Mouse (Mus musculus): ENCODE measurements at regions not wholly inside any gene's neighbourhood (a gene's known extent, or its start where the extent isn't known, plus 50 kb on each side); places are given as distances from the start of the nearest gene placed in this dataset.
A peak's percentile ranks its signal among the peaks of the same experiment; 100 is the strongest.

GRCm38 (mm10) chr15:61538930-61539329 lies 616.1 kb upstream of the A1bg start:
- dilution Hi-C loops (cut with MboI; ENCODE audit: extremely low pct_ligation_motif_present, extremely low pct_unique_long_range_greater_than_20kb, low sequenced_read_pairs): no loop called here
- peak; percentile 82 for DNase-seq (ENCODE audit: extremely low read depth)
- Histone ChIP-seq H3K4me2 (ENCODE audit: insufficient read depth, low read depth, poor library complexity, severe bottlenecking) (peak overlapping the region; percentile 93), H3K27ac (ENCODE audit: insufficient read depth, low read depth) (peak overlapping the region; percentile 41), H3K4me3 (replicated peaks in 1 of 3; ENCODE audit: low read depth in 2 of 3, low read length in 2 of 3, poor library complexity in 1 of 3) (no peak overlapping the region), H3K79me2 (replicated peaks; ENCODE audit: control insufficient read depth, extremely low read depth, insufficient read depth, poor library complexity, severe bottlenecking) (no peaks in the 10 kb centered on the region), H3K9me3 (replicated peaks; ENCODE audit: low read length) (no peaks in the 10 kb centered on the region), H3K4me1 (ENCODE audit: control insufficient read depth in 1 of 2, insufficient read depth in 2 of 2) (peaks cover 16 to 59% of the 10 kb centered on the region in 2 experiments), H3K9ac (ENCODE audit: insufficient read depth, low read depth) (no peak overlapping the region; the same call in 1 of the 2 replicates), H3K36me3 (replicated peaks in 1 of 2; ENCODE audit: control insufficient read depth in 1 of 2, insufficient read depth in 1 of 2, low read length in 1 of 2) (no peaks in the 10 kb centered on the region), H3K27me3 (replicated peaks) (no peaks in the 10 kb centered on the region)
- in situ Hi-C loops (cut with MboI; ENCODE audit: low pct_ligation_motif_present, low pct_unique_long_range_greater_than_20kb, low sequenced_read_pairs): no loop called here
- TF ChIP-seq SMC3 (IDR thresholded peaks at IDR 0.05; ENCODE audit: low read depth, low read length) (0 out of 2 replicates have a peak, but pooled peaks have one; percentile 4), MAFK (IDR thresholded peaks at IDR 0.05; ENCODE audit: insufficient replicate concordance, low read length) (peak; percentile 93), ZNF384 (IDR thresholded peaks at IDR 0.05; ENCODE audit: low read depth, low read length) (no peak), MXI1 (IDR thresholded peaks at IDR 0.05; ENCODE audit: low read depth, low read length) (0 out of 2 replicates have a peak, but pooled peaks have one; percentile 17), ETS1 (conservative IDR thresholded peaks at IDR 0.05; ENCODE audit: low read depth, low read length) (peak; percentile 95), EP300 (IDR thresholded peaks at IDR 0.05; ENCODE audit: low read length) (peak; percentile 87), POLR2A (IDR thresholded peaks at IDR 0.05; ENCODE audit: low read depth, low read length) (no peak), TCF12 (IDR thresholded peaks at IDR 0.05; ENCODE audit: low read depth, low read length) (peak; percentile 67), MAZ (IDR thresholded peaks at IDR 0.05; ENCODE audit: low read depth, low read length) (peak; percentile 78; the same call in 1 of the 2 replicates), NRF1 (IDR thresholded peaks at IDR 0.05; ENCODE audit: low read depth, low read length) (no peak), MEF2A (IDR thresholded peaks at IDR 0.05; ENCODE audit: borderline replicate concordance, low read depth, low read length) (peak; percentile 73), MAX (IDR thresholded peaks at IDR 0.05; ENCODE audit: low read length) (no peak), HCFC1 (IDR thresholded peaks at IDR 0.05; ENCODE audit: low read depth, low read length) (no peak), CHD2 (IDR thresholded peaks at IDR 0.05; ENCODE audit: low read length) (peak; percentile 82), ZKSCAN1 (IDR thresholded peaks at IDR 0.05; ENCODE audit: borderline replicate concordance, low read depth, low read length) (no peak), BHLHE40 (IDR thresholded peaks at IDR 0.05; ENCODE audit: low read depth, low read length) (peak; percentile 90), JUN (IDR thresholded peaks at IDR 0.05; ENCODE audit: insufficient read depth, low read depth, low read length) (peak; percentile 53; the same call in 1 of the 2 replicates), ELF1 (IDR thresholded peaks at IDR 0.05; ENCODE audit: low read depth, low read length) (peak; percentile 19; the same call in 1 of the 2 replicates), IRF4 (IDR thresholded peaks at IDR 0.05; ENCODE audit: low read depth, low read length) (peak; percentile 94), TBP (conservative IDR thresholded peaks at IDR 0.05; ENCODE audit: low read depth, low read length) (0 out of 2 replicates have a peak, but pooled peaks have one; percentile 14)

- H3K36me3 ChIP-seq (replicated peaks in 1 of 2; ENCODE audit: control insufficient read depth in 1 of 2, insufficient read depth in 1 of 2, low read length in 1 of 2): no peaks in the 10 kb centered on the region
- H3K9me3 ChIP-seq (replicated peaks; ENCODE audit: low read length): no peaks in the 10 kb centered on the region
- H3K4me3 ChIP-seq (replicated peaks in 1 of 3; ENCODE audit: low read depth in 2 of 3, low read length in 2 of 3, poor library complexity in 1 of 3): no peak overlapping the region
- TF ChIP-seq NRF1 (IDR thresholded peaks at IDR 0.05; ENCODE audit: low read depth, low read length) (no peak), MAFK (IDR thresholded peaks at IDR 0.05; ENCODE audit: insufficient replicate concordance, low read length) (no peak), TCF12 (IDR thresholded peaks at IDR 0.05; ENCODE audit: low read depth, low read length) (no peak), MAX (IDR thresholded peaks at IDR 0.05; ENCODE audit: low read length) (0 out of 2 replicates have a peak, but pooled peaks have one; percentile 18), BHLHE40 (IDR thresholded peaks at IDR 0.05; ENCODE audit: low read depth, low read length) (peak; percentile 78), MXI1 (IDR thresholded peaks at IDR 0.05; ENCODE audit: low read depth, low read length) (no peak), MEF2A (IDR thresholded peaks at IDR 0.05; ENCODE audit: borderline replicate concordance, low read depth, low read length) (no peak; the same call in 1 of the 2 replicates), SMC3 (IDR thresholded peaks at IDR 0.05; ENCODE audit: low read depth, low read length) (no peak), ETS1 (conservative IDR thresholded peaks at IDR 0.05; ENCODE audit: low read depth, low read length) (no peak), EP300 (IDR thresholded peaks at IDR 0.05; ENCODE audit: low read length) (0 out of 2 replicates have a peak, but pooled peaks have one; percentile 6), ZMIZ1 (IDR thresholded peaks at IDR 0.05; ENCODE audit: low read depth, low read length) (no peak)
- H3K4me1 ChIP-seq (ENCODE audit: control insufficient read depth in 1 of 2, insufficient read depth in 2 of 2): peaks cover 16 to 54% of the 10 kb centered on the region in 2 experiments
- dilution Hi-C loops (cut with MboI; ENCODE audit: extremely low pct_ligation_motif_present, extremely low pct_unique_long_range_greater_than_20kb, low sequenced_read_pairs) (no loop called here), in situ Hi-C loops (cut with MboI; ENCODE audit: low pct_ligation_motif_present, low pct_unique_long_range_greater_than_20kb, low sequenced_read_pairs) (no loop called here)
- no peaks in the 10 kb centered on the region for H3K27me3 ChIP-seq (replicated peaks)
- H3K9ac ChIP-seq (ENCODE audit: insufficient read depth, low read depth): no peak overlapping the region
- no peak overlapping the region for H3K27ac ChIP-seq (ENCODE audit: insufficient read depth, low read depth)
- no peak for DNase-seq (ENCODE audit: extremely low read depth)
- H3K79me2 ChIP-seq (replicated peaks; ENCODE audit: control insufficient read depth, extremely low read depth, insufficient read depth, poor library complexity, severe bottlenecking): no peaks in the 10 kb centered on the region
- H3K4me2 ChIP-seq (ENCODE audit: insufficient read depth, low read depth, poor library complexity, severe bottlenecking): no peak overlapping the region
Measured at GRCm38 (mm10) chr15:61538169-61538755, 615.5 kb upstream of the A1bg start.

Data from CH12.LX (cell line).